Mouse (Mus musculus): ENCODE measurements at regions not wholly inside any gene's neighbourhood (a gene's known extent, or its start where the extent isn't known, plus 50 kb on each side); places are given as distances from the start of the nearest gene placed in this dataset.

DNA sequence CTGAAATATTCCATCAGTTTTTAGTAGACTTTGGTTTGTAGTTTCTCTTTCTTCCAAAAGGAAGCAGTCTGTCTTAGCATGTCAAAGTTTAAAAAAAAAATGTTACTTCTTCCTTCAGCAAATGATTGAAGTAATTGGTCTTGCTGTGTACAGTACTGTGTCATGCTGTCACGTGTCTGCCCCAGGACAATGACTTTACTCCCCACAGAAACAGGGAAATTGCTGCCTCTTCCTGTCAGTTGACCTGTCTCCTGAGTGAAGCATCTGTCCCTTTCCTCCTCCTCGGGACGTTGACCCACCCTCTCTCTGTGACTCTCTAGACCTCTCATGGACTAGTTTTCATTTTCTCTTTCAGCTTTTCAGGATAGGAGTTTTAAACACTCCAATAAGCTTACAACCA lies 125.7 kb downstream of the Basp1 start:
- TF ChIP-seq MAZ (IDR thresholded peaks at IDR 0.05; ENCODE audit: low read depth, low read length) (no peak), ZC3H11A (IDR thresholded peaks at IDR 0.05; ENCODE audit: low read depth, low read length) (no peak), CTCF (conservative IDR thresholded peaks at IDR 0.05 in 1 of 2, IDR thresholded peaks at IDR 0.05 in 1 of 2; ENCODE audit: low read depth in 2 of 2, low read length in 2 of 2) (no peak), RAD21 (IDR thresholded peaks at IDR 0.05; ENCODE audit: low read depth, low read length) (no peak), POLR2AphosphoS2 (IDR thresholded peaks at IDR 0.05; ENCODE audit: low read depth, low read length) (no peak), IRF4 (IDR thresholded peaks at IDR 0.05; ENCODE audit: low read depth, low read length) (no peak), USF2 (conservative IDR thresholded peaks at IDR 0.05; ENCODE audit: low read depth, low read length) (0 out of 2 replicates have a peak, but pooled peaks have one; percentile 4), JUND (conservative IDR thresholded peaks at IDR 0.05; ENCODE audit: low read depth, low read length) (no peak), UBTF (IDR thresholded peaks at IDR 0.05; ENCODE audit: low read depth, low read length) (no peak), USF1 (IDR thresholded peaks at IDR 0.05; ENCODE audit: low read depth, low read length) (peak; percentile 5; the same call in 1 of the 2 replicates), POLR2A (IDR thresholded peaks at IDR 0.05; ENCODE audit: low read depth, low read length) (no peak), MAX (IDR thresholded peaks at IDR 0.05; ENCODE audit: low read length) (no peak)

Data from CH12.LX (cell line).